Mouse (Mus musculus): ENCODE measurements around the gene U2af1. TPM values are rescaled to one million over a fixed set of nuclear protein-coding genes. Genes with fewer than 3 reads are reported as not detected.

U2af1 gene
- polyA plus RNA-seq, 1 experiment from 2014 or later: 198 TPM

- Histone ChIP-seq H3K4me2 (ENCODE audit: low read length) (no peak overlapping the region), H3K4me1 (ENCODE audit: control insufficient read depth, insufficient read depth, low read length) (no peaks in the 10 kb centered on the region), H3K4me3 (ENCODE audit: low read depth, low read length) (no peak overlapping the region), H3K36me3 (ENCODE audit: control insufficient read depth, insufficient read depth, low read length) (no peaks in the 10 kb centered on the region), H3K9me3 (replicated peaks; ENCODE audit: control insufficient read depth, low read length, poor library complexity, severe bottlenecking) (no peaks in the 10 kb centered on the region), H3K27ac (ENCODE audit: low read length) (no peak overlapping the region), H3K9ac (ENCODE audit: low read depth, low read length) (no peak overlapping the region), H3K27me3 (ENCODE audit: control insufficient read depth, insufficient read depth, low read depth, low read length) (no peaks in the 10 kb centered on the region)
- no peak for ATAC-seq
- 61% methylated on average over 8 of the region's 8 CpGs for WGBS
Measured at GRCm38 (mm10) chr17:31671698-31672097, 13.0 kb upstream of the U2af1 start.

GRCm38 (mm10) chr17:31670163-31670562 is 11.5 kb upstream of the U2af1 start:
- Histone ChIP-seq H3K9me3 (replicated peaks; ENCODE audit: control insufficient read depth, low read length, poor library complexity, severe bottlenecking) (no peaks in the 10 kb centered on the region), H3K27ac (ENCODE audit: low read length) (no peak overlapping the region), H3K4me1 (ENCODE audit: control insufficient read depth, insufficient read depth, low read length) (no peaks in the 10 kb centered on the region), H3K4me3 (ENCODE audit: low read depth, low read length) (no peak overlapping the region), H3K27me3 (ENCODE audit: control insufficient read depth, insufficient read depth, low read depth, low read length) (no peaks in the 10 kb centered on the region), H3K4me2 (ENCODE audit: low read length) (no peak overlapping the region), H3K9ac (ENCODE audit: low read depth, low read length) (no peak overlapping the region), H3K36me3 (ENCODE audit: control insufficient read depth, insufficient read depth, low read length) (no peaks in the 10 kb centered on the region)
- 11% methylated on average over 11 of the region's 11 CpGs for WGBS
- no peak for ATAC-seq

- Histone ChIP-seq H3K9me3 (replicated peaks; ENCODE audit: control insufficient read depth, low read length, poor library complexity, severe bottlenecking) (no peaks in the 10 kb centered on the region), H3K4me1 (ENCODE audit: control insufficient read depth, insufficient read depth, low read length) (no peaks in the 10 kb centered on the region), H3K4me2 (ENCODE audit: low read length) (no peak overlapping the region), H3K4me3 (ENCODE audit: low read depth, low read length) (no peak overlapping the region), H3K27me3 (ENCODE audit: control insufficient read depth, insufficient read depth, low read depth, low read length) (no peaks in the 10 kb centered on the region), H3K9ac (ENCODE audit: low read depth, low read length) (no peak overlapping the region), H3K36me3 (ENCODE audit: control insufficient read depth, insufficient read depth, low read length) (no peaks in the 10 kb centered on the region), H3K27ac (ENCODE audit: low read length) (no peak overlapping the region)
- 86% methylated on average over 8 of the region's 9 CpGs for WGBS
- ATAC-seq: no peak
Measured at GRCm38 (mm10) chr17:31668306-31668705, 9.6 kb upstream of the U2af1 start.

- WGBS: 12% methylated on average over 4 of the region's 4 CpGs
- Histone ChIP-seq H3K36me3 (ENCODE audit: control insufficient read depth, insufficient read depth, low read length) (no peaks in the 10 kb centered on the region), H3K4me2 (ENCODE audit: low read length) (no peak overlapping the region), H3K4me1 (ENCODE audit: control insufficient read depth, insufficient read depth, low read length) (no peaks in the 10 kb centered on the region), H3K9me3 (replicated peaks; ENCODE audit: control insufficient read depth, low read length, poor library complexity, severe bottlenecking) (no peaks in the 10 kb centered on the region), H3K27ac (ENCODE audit: low read length) (no peak overlapping the region), H3K9ac (ENCODE audit: low read depth, low read length) (no peak overlapping the region), H3K4me3 (ENCODE audit: low read depth, low read length) (no peak overlapping the region), H3K27me3 (ENCODE audit: control insufficient read depth, insufficient read depth, low read depth, low read length) (no peaks in the 10 kb centered on the region)
- ATAC-seq: peak; percentile 28; the same call in 1 of the 2 replicates
Measured at GRCm38 (mm10) chr17:31664760-31665159, 6.1 kb upstream of the U2af1 start.

GRCm38 (mm10) chr17:31662855-31663254 is 4.2 kb upstream of the U2af1 start:
- Histone ChIP-seq H3K27me3 (ENCODE audit: control insufficient read depth, insufficient read depth, low read depth, low read length) (no peaks in the 10 kb centered on the region), H3K9me3 (replicated peaks; ENCODE audit: control insufficient read depth, low read length, poor library complexity, severe bottlenecking) (no peaks in the 10 kb centered on the region), H3K4me1 (ENCODE audit: control insufficient read depth, insufficient read depth, low read length) (peaks cover 4% of the 10 kb centered on the region), H3K4me2 (ENCODE audit: low read length) (no peak overlapping the region), H3K9ac (ENCODE audit: low read depth, low read length) (no peak overlapping the region), H3K4me3 (ENCODE audit: low read depth, low read length) (no peak overlapping the region), H3K27ac (ENCODE audit: low read length) (no peak overlapping the region), H3K36me3 (ENCODE audit: control insufficient read depth, insufficient read depth, low read length) (no peaks in the 10 kb centered on the region)
- ATAC-seq: no peak

- H3K27ac ChIP-seq (ENCODE audit: low read length): no peak overlapping the region
- H3K9me3 ChIP-seq (replicated peaks; ENCODE audit: control insufficient read depth, low read length, poor library complexity, severe bottlenecking): no peaks in the 10 kb centered on the region
- no peaks in the 10 kb centered on the region for H3K36me3 ChIP-seq (ENCODE audit: control insufficient read depth, insufficient read depth, low read length)
- H3K4me1 ChIP-seq (ENCODE audit: control insufficient read depth, insufficient read depth, low read length): peaks cover 13% of the 10 kb centered on the region
- H3K4me3 ChIP-seq (ENCODE audit: low read depth, low read length): no peak overlapping the region
- no peaks in the 10 kb centered on the region for H3K27me3 ChIP-seq (ENCODE audit: control insufficient read depth, insufficient read depth, low read depth, low read length)
- ATAC-seq: no peak
- H3K4me2 ChIP-seq (ENCODE audit: low read length): no peak overlapping the region
- no peak overlapping the region for H3K9ac ChIP-seq (ENCODE audit: low read depth, low read length)
- WGBS: 76% methylated on average over 8 of the region's 8 CpGs
Measured at GRCm38 (mm10) chr17:31660661-31661250, 2.1 kb upstream of the U2af1 start.

GRCm38 (mm10) chr17:31658136-31658467 is 590 bp downstream of the U2af1 start:
- Histone ChIP-seq H3K9ac (ENCODE audit: low read depth, low read length) (peak overlapping the region; percentile 85), H3K4me2 (ENCODE audit: low read length) (peak overlapping the region; percentile 85), H3K9me3 (replicated peaks; ENCODE audit: control insufficient read depth, low read length, poor library complexity, severe bottlenecking) (no peaks in the 10 kb centered on the region), H3K27ac (ENCODE audit: low read length) (peak overlapping the region; percentile 84), H3K27me3 (ENCODE audit: control insufficient read depth, insufficient read depth, low read depth, low read length) (no peaks in the 10 kb centered on the region), H3K4me1 (ENCODE audit: control insufficient read depth, insufficient read depth, low read length) (peaks cover 13% of the 10 kb centered on the region), H3K36me3 (ENCODE audit: control insufficient read depth, insufficient read depth, low read length) (peaks cover 15% of the 10 kb centered on the region), H3K4me3 (ENCODE audit: low read depth, low read length) (peak overlapping the region; percentile 56)
- no peak for ATAC-seq
- under 1% methylated on average over 24 of the region's 27 CpGs for WGBS

- ATAC-seq: no peak
- Histone ChIP-seq H3K4me2 (ENCODE audit: low read length) (peak overlapping the region; percentile 85), H3K4me3 (ENCODE audit: low read depth, low read length) (peak overlapping the region; percentile 56), H3K27me3 (ENCODE audit: control insufficient read depth, insufficient read depth, low read depth, low read length) (no peaks in the 10 kb centered on the region), H3K27ac (ENCODE audit: low read length) (no peak overlapping the region), H3K9me3 (replicated peaks; ENCODE audit: control insufficient read depth, low read length, poor library complexity, severe bottlenecking) (no peaks in the 10 kb centered on the region), H3K9ac (ENCODE audit: low read depth, low read length) (peak overlapping the region; percentile 85), H3K36me3 (ENCODE audit: control insufficient read depth, insufficient read depth, low read length) (peaks cover 20% of the 10 kb centered on the region), H3K4me1 (ENCODE audit: control insufficient read depth, insufficient read depth, low read length) (peaks cover 13% of the 10 kb centered on the region)
- WGBS: 54% methylated on average over 12 of the region's 12 CpGs
Measured at GRCm38 (mm10) chr17:31657141-31657983, 1.3 kb downstream of the U2af1 start.

- H3K4me1 ChIP-seq (ENCODE audit: control insufficient read depth, insufficient read depth, low read length): peaks cover 13% of the 10 kb centered on the region
- no peak overlapping the region for H3K4me3 ChIP-seq (ENCODE audit: low read depth, low read length)
- no peak for ATAC-seq
- H3K36me3 ChIP-seq (ENCODE audit: control insufficient read depth, insufficient read depth, low read length): peaks cover 27% of the 10 kb centered on the region
- no peak overlapping the region for H3K9ac ChIP-seq (ENCODE audit: low read depth, low read length)
- no peak overlapping the region for H3K4me2 ChIP-seq (ENCODE audit: low read length)
- 89% methylated on average over 5 of the region's 5 CpGs for WGBS
- no peak overlapping the region for H3K27ac ChIP-seq (ENCODE audit: low read length)
- H3K9me3 ChIP-seq (replicated peaks; ENCODE audit: control insufficient read depth, low read length, poor library complexity, severe bottlenecking): no peaks in the 10 kb centered on the region
- H3K27me3 ChIP-seq (ENCODE audit: control insufficient read depth, insufficient read depth, low read depth, low read length): no peaks in the 10 kb centered on the region
Measured at GRCm38 (mm10) chr17:31656682-31657081, 2.0 kb downstream of the U2af1 start.

All from midbrain, embryonic 16.5 days (tissue).